Mouse (Mus musculus) large intestine, adult 2 months (tissue): Measurements from ENCODE around the gene Fam162b. TPM values are rescaled to one million over a fixed set of nuclear protein-coding genes. Genes with fewer than 3 reads are reported as not detected.

Experiments used
- DNase-seq: peaks from one replicate; pipeline ENCODE4 v3.0.0-alpha.2; 2012; ENCODE audit warnings: low read depth, low spot score
- WGBS: fragments of 180-500 bp; shearing (Covaris S2); methylation state at CpG from one replicate; pipeline ENCODE4 v1.1.7; 2018; 5-methylcytosine and 5-hydroxymethylcytosine counted together
- polyA plus RNA-seq: library from polyadenylated mRNA; depleted of rRNA; stranded (reverse); fragments of >200 nt; gene quantifications from 2 replicates; pipeline ENCODE4 v1.2.3, GENCODE M21; 2012; rRNA removed

Gene Fam162b
- polyA plus RNA-seq, result 0.25 and 0.75 TPM in 2 replicates

DNA sequence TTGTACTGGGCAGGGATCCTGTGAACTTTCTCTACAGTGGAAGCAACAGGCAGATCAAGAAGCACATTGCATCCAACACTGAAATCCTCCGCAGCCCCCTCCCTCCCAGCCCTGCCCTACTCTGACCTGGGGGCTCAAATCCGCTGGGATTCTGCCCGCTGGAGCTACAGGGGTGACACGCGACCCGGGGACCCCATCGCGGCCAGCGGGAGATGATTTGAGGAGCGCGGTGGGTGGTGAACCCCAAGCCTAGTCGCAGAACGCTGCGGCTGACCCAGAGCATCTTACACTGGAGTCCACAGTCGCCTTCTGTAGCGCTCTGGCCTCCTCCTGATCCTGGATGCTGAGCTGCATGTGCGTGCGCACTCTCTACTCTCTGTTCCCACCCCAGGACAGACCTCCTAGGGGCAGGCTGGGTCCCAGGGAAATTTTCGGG, at the start of gene Fam162b:
Gene Fam162b, minus strand, starts transcription at position 379 of the 436 bp plus-strand sequence.
- WGBS, result 7% methylated on average over 19 of the region's 19 CpGs

DNA sequence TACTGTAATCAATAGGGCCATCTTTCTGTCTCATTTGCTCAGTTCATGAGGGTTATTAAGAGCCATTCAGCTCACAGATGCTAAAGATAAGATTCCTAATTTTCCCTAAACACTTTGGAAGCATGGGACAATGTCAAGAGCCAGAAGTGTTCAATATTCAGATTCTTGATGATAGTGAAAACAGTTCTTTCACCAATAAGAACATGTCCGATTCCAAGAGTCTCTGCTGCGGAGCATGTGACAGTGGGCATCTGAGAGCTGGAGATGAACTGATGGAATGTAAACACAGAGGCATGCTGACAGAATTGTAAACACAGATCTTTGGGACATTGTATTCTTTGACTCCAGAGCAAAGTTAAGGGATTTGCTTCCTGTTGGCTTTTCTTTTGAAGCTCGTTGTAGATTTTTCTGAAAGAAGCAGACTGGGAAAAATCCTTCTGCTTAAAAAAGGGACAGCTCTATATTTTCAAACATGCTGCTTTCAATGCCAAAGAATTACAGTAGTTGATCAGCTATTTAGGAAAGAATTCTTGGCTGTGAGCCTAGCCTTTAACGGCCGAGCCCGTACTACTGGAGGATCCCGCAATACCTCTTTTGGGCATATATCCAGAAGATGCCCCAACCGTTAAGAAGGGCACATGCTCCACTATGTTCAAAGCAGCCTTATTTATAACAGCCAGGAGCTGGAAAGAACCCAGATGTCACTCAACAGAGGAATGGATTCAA, 41.3 kb upstream of the Fam162b start, which contains the start of gene Gprc6a:
Gene Gprc6a, minus strand, starts transcription at position 51 of the 726 bp plus-strand sequence.
- DNase-seq, result no peak
- 14% methylated on average over 8 of the region's 8 CpGs for WGBS

More for the DNA sequence above, at the start of gene Fam162b:
- no peak for DNase-seq

DNA sequence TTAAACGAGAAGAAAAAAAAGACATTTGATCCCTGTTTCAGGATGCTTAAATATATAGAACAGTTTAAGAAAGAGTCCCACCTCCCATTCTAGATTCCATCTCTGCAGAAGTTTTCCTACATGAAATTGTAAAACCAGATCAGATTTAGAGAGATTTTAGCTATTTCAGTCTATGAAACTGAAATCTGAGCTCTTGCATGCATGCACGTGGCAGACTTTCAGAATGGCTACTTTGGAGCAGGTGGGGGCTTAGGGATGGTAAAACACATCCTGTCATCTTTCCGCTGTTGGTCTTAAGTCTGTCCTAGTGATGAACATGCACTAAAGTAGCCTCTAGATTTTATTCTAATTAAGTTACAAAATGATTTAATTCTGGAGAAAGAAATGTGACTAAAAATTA, 30.9 kb upstream of the Fam162b start:
- no peak for DNase-seq
- 87% methylated on average over 3 of the region's 3 CpGs for WGBS

DNA sequence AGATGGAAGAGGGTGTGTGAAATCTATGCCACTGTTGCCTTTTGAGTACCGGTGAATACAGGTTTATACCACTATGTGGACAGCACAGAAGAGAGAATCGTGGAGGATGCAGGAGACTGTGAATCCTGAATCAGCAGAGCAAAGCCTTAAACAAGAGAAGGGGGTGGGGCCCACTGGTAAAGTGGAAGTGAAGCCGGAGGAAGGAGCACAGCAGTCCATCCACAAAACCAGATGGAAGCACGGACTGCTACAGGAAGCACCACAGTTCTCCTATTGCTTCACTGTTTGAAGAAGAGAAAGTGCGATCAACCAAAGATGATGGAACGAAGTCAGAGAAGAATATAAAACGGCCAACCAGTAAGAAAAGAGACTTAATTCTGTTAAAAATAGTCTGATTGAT, 29.8 kb upstream of the Fam162b start:
- DNase-seq, result no peak
- WGBS, result 74% methylated on average over 7 of the region's 7 CpGs

DNA sequence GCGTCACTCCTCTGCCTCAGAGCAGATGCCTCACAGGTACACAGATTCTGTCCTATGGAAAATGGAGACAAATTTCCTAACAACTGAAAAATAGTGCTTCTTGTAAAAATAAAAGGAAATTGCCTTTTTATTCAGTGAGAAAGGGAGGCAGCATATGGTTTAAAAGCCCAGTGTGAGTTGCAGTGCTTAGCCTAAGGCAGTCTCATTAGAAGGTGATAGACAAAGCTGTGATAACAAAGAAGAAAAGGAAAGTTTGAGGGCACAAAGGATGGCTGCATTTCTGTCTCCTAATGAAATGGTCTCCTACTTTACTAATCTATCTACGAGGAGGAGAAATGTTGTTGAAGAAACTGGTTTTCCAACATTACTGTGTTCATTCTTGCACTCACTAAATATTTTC, 28.2 kb upstream of the Fam162b start:
- 83% methylated on average over 2 of the region's 2 CpGs for WGBS

DNA sequence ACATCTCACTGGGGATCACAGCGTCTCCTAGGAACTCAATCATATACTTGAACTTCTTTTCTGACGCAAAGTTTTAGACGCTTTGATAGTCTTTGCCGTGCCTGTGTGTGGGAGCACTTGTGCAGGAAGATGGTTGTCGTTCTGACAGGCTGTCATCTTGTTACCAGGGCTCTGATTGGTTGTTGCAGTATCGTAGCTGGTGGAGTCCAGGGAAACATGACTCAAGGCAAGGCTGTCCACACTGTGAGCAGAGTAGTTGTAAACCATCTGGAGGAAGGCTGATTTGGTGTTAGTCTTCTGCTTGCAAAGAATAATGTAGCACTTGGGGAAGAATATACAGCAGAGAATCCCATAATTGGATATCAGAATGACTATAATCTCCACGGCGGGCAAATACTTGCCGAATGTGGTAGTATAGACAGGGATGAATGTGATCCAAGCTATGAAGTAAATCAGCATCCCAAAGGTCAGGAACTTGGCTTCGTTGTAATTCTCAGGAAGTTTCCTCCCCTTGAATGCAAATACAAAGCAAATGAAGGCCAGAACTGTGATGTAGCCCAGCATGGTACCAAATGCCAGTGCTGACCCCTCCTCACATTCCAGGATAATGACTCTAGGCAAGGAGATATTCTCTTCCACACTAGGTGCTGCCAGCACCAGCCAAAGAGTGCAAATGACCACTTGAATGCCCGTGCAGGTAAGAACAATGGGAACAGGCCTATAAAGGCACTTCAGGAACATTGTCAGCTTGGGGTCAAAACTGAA, 24.7 kb upstream of the Fam162b start:
- no peak for DNase-seq
- 82% methylated on average over 11 of the region's 11 CpGs for WGBS

More for the DNA sequence above, 28.2 kb upstream of the Fam162b start:
- DNase-seq, result no peak

DNA sequence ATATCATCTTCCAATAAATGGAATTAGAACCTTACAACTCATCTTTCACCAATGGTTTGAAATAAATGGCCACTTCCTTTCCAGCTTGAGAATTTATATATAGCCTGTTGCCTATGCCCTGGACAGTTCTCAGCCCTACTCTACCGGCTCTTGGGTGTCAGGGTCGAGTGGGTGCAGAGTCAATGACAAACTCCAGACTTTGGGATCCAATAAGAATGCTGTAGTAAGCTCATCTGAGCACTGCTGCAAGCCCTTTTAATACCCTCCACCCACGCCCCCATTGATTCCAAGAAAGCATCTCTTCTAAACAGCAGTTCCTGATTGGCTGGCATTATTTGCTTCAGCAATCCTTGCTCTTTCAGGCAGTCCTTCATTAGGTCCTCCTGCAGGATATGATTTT, 23.1 kb upstream of the Fam162b start:
- no peak for DNase-seq
- WGBS, result 74% methylated on average over 3 of the region's 3 CpGs

DNA sequence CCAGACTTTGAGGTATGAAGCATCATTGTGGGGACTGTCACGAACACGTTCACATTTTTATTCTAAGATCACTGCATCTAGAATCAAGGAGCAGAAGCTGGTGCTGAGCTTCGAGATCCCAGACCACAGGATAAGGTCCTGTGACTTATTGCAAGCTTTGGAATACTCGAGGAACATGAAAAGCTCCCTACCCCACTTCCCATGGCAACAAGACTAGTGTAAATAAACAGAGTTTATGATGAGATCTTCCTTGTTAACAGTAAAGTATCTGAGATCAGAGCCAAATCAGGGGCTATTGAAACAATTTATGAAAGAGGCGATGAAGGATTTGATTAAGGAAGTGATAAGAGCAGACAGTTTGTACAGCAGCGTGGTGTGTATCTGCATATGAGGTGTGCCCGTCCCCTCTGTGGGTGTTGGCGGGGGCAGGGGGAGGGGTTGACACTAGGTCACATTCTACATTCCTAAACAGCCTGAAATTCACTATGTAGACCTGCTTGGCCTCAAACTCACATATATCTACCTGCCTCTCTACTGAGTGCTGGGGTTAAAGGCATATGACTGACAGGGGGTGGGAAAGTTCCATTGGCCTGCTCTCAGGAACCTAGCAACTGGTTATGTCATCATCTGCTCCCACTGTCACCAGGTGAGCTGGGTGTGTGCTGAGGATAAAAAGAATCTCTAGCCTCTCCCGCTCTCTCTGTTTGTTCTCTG, 21.8 kb upstream of the Fam162b start:
- 18% methylated on average over 9 of the region's 9 CpGs for WGBS

DNA sequence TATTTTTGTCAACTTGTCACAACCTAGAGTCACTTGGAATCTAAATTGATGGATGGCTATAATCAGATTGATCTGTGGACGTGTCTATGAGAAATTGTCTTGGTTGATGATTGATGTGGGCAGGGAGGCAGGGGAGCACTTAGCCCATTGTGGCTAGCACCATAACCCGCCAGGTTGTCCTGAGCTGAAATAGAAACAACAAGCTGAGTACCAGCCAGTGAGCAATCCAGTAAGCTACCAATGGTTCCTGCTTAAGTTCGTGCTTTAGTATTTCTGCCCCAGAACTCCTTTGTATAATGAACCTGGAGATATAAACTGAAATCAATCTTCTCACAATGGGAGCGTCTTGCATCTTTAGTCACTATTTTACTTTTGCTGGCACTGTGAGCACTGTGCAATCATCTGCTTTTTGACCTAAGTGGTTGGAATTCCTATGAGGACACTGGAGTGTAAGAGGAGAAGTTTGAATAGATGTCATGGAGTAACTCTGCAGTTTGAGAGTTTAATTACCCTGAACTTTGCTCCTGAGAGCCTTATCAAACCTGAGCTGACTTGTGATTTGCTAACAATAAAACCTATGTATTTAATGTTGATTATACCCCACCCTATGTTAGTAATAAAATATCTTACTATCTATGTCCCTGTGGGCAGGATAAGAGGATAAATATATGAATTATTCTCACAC, 19.6 kb upstream of the Fam162b start:
- peak; percentile 61 for DNase-seq
- WGBS, result 22% methylated on average over 4 of the region's 4 CpGs

More for the DNA sequence above, 21.8 kb upstream of the Fam162b start:
- DNase-seq, result peak; percentile 31

DNA sequence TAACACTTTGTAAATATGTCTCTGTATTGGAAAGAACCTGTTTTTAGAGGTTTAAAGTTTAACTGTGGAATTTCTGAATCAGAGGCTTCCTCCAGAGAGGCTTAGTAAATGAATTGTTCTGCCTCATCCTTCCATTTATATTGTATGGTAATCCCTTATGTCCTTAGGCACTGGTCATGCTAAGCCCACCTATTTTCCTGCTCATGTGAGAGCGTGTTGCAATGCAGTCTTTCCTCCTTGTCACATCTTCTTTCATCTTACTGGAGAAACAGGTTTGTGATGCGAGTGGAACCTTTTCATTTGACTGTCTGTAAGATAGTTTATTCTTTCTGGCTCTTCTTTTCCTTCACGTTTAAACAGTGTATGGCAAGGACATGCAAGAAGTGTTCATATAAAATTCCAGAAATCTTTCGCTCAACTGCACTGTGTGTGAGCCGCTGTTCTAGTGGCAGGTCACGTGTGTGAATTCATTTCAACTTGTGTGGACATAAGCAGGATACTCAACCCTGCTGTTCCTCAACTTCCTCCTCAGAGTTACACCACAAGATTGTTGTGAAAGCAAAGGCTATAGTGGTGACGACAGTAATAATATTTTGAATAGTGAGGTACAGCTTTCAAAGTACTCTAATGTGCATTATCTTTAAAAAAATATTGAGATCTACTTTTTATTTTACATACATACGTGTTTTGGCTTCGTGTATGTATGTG, 6.8 kb upstream of the Fam162b start:
- WGBS, result 68% methylated on average over 9 of the region's 9 CpGs
- no peak for DNase-seq

DNA sequence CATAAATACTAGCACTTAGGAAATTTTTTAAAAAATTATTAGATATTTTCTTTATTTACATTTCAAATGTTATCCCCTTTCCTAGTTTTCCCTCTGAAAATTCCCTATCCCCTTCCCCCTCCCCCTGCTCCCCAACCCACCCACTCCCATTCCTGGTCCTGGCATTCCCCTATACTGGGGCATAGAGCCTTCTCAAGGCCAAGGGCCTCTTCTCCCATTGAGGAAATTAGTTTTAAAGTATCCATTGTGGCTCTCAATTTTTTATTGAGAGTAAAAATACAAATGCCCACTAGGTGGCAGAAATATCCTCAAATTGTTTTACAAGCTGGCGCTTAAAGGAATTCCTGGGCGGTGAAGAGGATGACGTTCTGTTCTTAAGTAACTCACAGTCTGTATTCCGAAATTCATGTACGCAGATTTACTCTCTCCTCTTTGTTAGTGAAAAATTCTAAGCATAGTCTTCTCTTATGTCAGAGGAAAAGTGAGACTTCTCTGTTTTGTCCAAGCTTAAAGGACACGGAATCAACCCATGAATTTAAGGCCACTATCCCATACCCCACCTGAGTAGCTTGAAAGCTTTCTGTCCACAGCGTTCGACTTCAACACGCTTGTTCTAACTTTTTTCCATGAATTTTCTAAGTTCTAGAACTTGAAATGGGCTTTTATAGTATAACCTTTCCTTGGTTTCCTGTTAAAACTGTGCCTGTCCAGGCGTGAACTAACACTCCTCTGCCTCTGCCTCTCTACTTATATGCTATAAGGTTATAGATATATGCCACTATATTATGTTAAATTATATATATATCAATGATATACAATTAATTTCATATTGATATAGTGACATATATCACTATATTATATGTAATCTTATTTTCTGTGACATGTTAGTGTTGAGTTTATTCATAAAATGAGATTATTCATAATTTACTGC, 4.9 kb upstream of the Fam162b start:
- 36% methylated on average over 10 of the region's 10 CpGs for WGBS
- peak; percentile 40 for DNase-seq

DNA sequence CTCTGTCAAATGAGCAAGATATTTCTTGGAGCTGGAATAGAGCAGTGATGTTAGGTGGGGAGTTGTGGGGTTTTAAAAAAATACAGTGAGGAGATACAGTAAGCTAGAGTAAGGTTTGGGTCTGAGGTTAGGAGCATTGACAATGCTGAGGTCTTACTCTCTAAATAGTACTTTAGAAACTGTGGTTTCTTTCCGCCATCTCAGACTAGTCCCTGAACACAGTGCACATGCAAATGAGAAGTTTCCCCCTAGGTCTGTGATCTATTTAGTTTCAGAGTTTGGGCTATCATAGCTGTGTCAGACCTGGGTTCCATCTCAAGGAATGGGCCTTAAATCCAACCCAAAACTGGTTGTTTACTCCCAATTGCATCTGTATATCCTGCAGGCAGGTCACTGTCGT, 1.3 kb upstream of the Fam162b start:
- WGBS, result 88% methylated on average over 2 of the region's 2 CpGs

DNA sequence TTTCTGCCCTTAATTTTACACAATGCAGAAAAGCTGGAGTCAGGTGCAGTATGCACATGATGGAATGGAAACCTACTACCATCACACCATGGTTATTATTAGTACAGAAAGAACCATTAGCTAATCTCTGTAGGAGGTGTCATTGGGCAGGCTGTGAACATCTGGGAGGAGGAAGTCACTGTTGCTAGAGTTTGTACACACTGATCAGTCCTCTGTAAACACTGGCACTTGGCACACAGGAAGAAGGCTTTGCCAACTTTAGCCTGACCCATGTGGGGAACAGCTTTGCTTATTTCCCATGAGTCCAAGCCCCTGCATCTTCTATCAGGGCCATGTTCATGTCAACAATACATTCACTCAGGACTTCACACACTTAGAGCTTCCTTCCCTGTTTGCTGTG, 5.4 kb downstream of the Fam162b start:
- DNase-seq, result no peak

More for the DNA sequence above, 1.3 kb upstream of the Fam162b start:
- no peak for DNase-seq

DNA sequence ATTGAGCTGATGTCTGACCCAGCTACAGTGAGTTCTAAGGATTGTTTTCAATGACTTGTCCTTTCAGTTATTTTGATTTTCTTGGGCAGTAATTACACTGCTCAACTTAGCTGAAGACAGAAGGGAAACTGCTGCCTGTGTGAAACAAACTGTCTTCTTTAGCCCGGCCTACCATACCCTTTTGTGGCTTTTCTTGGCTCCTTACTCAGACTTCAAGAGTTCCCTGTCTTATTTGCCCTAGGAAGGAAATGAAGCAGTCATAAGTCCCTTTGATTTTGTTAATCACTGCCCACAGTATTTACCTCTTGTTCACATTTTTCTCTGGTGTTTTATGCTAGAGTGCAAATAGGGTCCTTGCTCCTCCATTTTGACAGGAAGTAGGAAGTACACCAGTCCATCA, 5.9 kb downstream of the Fam162b start:
- no peak for DNase-seq
- 47% methylated on average over 1 of the region's 1 CpGs for WGBS

DNA sequence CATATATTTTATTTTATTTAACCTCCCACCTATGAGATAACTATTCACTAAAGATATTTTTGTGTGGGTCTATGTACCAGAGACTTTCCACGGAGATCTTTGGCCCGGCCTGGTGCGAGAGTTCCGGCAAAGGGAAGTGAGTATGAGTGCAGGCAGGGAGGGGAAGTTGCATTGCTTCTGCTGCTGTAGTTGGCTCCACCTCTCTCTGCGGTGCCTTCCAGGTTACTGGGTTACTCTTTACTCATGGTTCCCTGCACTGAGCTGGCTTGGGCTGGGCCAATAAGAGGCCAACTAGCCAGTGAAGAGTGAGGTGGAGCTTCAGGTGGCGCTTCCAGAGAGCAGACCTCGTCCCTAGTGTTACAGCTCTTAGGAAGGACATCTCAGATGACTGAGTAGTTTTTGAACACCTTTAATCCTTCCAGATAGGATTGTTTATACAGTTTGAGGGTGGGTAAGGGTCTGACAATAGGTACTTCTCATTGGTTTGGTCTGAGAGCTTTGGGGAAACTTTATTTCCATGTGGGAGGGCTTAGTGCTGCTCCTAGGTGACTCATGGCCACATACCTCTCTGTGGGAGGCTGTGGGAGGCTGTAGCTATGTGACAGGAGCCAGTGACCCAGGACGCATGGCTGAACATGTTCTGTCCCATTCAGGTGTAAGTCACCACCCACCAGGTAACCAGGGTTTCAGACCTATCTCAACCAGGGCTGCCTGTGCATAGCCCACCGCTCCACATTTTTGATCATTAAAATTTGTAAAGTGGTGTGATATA, 18.9 kb downstream of the Fam162b start:
- WGBS, result 49% methylated on average over 9 of the region's 9 CpGs
- DNase-seq, result no peak

DNA sequence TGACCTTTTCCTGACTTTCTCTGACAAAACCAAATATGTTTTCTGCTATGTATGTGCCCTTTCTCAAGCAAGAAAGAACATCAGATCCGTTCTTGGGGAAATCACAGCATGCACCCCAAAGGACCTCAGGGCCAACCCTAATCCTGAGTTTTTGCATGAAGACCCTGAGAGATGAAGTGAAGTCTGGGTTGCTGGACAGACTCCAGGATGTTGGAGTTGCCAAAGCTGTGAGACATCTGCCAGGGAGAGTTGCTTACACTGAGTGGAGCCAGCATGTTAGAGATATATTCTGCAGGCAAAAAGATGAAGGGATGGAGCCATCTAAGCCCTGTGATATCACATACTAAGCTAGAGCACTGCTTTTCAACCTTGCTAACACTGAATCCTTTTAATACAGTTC, 34.3 kb downstream of the Fam162b start:
- no peak for DNase-seq
- WGBS, result 49% methylated on average over 1 of the region's 1 CpGs

DNA sequence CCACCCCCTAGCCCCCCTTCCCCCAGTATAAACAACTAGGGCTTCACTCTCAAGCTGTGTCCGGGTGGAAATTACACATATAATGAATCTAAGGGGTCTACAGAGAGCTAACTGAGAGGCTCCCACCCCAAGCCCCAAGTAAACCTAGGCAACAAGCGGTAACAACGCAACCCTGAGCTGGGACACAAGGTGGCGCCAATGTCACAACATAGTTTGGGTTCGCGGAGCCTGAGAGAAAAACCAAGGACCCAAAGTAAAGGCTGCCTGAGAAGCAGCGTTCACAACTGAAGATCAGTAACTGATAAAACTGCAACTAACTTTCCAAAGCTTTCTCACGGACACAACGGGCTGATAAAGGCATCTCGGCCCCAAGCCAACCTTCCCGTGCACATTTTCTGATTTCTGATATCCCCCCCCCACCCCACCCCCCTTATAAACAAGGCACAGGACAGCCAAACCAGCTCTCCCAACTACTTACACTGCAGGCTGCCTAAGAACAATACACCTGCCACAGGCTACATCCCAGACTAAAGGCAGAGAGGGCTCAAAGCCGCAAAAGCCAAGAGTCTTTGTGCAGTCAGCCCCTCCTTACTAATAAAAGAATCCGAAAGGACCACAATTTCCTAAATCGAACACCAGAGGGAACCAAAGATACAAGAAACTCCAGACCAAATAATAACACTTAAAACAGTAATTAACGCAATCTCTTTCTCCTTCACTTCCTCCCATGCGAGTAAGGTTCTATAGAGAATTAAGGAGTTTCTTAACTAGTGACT, 36.8 kb downstream of the Fam162b start:
- 1% methylated on average over 16 of the region's 16 CpGs for WGBS
- peak; percentile 43 for DNase-seq
